Mouse (Mus musculus) E14TG2a.4 (cell line): ENCODE data around the gene Tatdn3.
A peak's percentile ranks its signal among the peaks of the same experiment; 100 is the strongest.

Source experiments
- H3K27me3 ChIP-seq: 2 replicates; pipeline ENCODE4 v1.6.1; 2014; ENCODE audit warnings: low read length, control low read depth; ENCODE audit not compliant: insufficient read depth
- H3K36me3 ChIP-seq: 2 replicates; pipeline ENCODE4 v1.6.1; 2014; ENCODE audit warnings: low read length, control low read depth; ENCODE audit not compliant: insufficient read depth
- H3K4me1 ChIP-seq: replicated peaks from 2 replicates; pipeline ENCODE4 v1.6.1; 2014; ENCODE audit warnings: low read depth, low read length, control low read depth
- H3K4me3 ChIP-seq: replicated peaks from 2 replicates; pipeline ENCODE4 v1.5.1; 2014; ENCODE audit warnings: mild to moderate bottlenecking, low read length
- H3K9me3 ChIP-seq: 2 replicates; pipeline ENCODE4 v1.6.1; 2014; ENCODE audit warnings: low read length, control low read depth
- CTCF ChIP-seq: conservative IDR thresholded peaks from 2 replicates; pipeline ENCODE4 v1.5.1; 2014; ENCODE audit warnings: low read length
- NANOG ChIP-seq: IDR thresholded peaks from 2 replicates; pipeline ENCODE4 v1.6.1; 2014; ENCODE audit warnings: borderline replicate concordance, low read length, mixed read lengths
- POU5F1 ChIP-seq: IDR thresholded peaks from 2 replicates; pipeline ENCODE4 v1.6.1; 2014; ENCODE audit warnings: low read length, borderline replicate concordance

Gene Tatdn3

DNA sequence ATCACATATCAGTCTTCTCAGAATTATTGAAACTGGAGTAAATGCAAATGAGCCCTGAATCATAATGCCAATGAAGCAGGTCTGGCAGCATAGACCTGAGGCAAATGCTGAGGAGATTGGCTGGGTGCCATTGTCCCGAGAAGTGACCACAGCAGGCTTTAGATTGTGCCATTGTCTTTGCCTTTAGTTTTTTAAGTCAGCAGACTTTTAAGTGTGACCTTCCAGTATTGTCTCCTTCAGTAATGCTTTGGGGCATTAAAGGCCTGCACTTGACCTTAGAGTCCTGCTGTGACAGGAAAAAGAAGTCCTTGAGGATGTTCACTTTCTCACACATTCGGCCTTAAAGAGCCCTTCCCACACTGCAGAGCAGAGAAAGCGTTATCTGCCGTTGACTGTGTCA, 7.5 kb upstream of the Tatdn3 start:
- peaks cover 70% of the 10 kb centered on the region for H3K9me3 ChIP-seq
- H3K4me1 ChIP-seq: peaks cover 44% of the 10 kb centered on the region
- no peak for TF ChIP-seq POU5F1
- peak; percentile 77 for TF ChIP-seq NANOG
- no peak for TF ChIP-seq CTCF
- H3K4me3 ChIP-seq: no peak overlapping the region
- no peaks in the 10 kb centered on the region for H3K27me3 ChIP-seq
- peaks cover 100% of the 10 kb centered on the region for H3K36me3 ChIP-seq

DNA sequence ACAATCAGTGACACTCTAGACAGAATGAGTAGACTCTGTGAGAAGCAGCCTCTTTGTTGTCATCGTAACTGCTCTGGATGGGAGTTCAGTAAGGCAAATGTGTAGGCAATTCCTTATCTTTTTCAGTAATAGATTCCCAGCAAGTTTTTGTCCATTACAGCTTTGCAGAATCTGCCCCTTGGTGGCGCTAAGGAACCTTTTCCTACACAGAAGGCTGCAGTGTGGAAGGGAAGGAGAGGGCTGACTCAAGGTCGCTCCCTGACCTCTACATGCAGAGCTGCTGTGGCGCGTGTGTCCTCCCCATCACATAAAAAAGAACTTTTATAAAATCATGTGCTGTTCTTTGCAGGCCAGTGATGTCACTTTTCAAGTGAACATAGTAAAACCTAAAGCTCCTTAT, 5.6 kb upstream of the Tatdn3 start:
- no peak for TF ChIP-seq NANOG
- no peak for TF ChIP-seq POU5F1
- peak; percentile 16; the same call in 1 of the 2 replicates for TF ChIP-seq CTCF
- H3K4me1 ChIP-seq: peaks cover 60% of the 10 kb centered on the region
- peaks cover 90% of the 10 kb centered on the region for H3K36me3 ChIP-seq
- peaks cover 52% of the 10 kb centered on the region for H3K9me3 ChIP-seq
- H3K4me3 ChIP-seq: no peak overlapping the region
- no peaks in the 10 kb centered on the region for H3K27me3 ChIP-seq

DNA sequence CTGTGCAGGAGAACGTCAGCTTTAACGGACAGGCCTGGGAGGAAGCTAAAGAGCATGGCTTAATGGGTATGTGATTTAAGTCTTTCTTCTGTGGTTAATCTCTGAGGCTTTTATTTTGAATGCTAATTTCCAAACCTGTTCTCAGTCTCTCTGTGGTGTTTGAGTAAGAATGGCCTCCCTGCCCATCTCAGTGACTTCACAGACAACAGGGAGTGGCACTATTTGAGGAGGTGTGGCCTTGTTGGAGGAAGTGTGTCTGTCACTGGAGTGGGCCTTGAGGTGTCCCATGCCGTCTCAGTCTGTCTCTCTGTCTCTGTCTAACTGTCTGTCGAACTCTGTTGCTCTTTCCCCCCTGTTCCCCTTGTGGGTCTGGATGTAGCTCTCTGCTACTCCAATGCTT, 2.5 kb upstream of the Tatdn3 start:
- peaks cover 61% of the 10 kb centered on the region for H3K4me1 ChIP-seq
- no peaks in the 10 kb centered on the region for H3K27me3 ChIP-seq
- TF ChIP-seq NANOG: peak; percentile 62; the same call in 1 of the 2 replicates
- no peak for TF ChIP-seq POU5F1
- no peak for TF ChIP-seq CTCF
- peaks cover 58% of the 10 kb centered on the region for H3K36me3 ChIP-seq
- H3K9me3 ChIP-seq: peaks cover 20% of the 10 kb centered on the region
- H3K4me3 ChIP-seq: peak overlapping the region; percentile 45

DNA sequence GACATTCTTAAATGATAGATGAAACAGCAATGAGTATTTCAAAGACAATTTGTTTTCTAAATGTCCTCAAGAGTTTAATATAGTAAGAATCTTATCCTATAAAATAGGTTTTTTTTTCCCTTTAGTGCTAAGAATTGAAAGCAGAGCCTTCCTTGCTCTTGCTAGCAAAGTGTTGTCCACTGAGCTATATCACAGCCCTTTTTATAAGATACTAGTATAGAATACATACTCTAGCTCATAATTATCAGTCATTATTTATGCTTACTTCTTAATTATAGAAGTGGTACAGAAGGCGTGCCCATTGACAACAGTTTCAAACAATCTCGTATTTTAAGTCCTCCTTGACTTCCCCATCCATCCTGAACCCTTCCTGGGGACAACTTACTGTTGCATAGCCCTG, 1.8 kb upstream of the Tatdn3 start:
- TF ChIP-seq POU5F1 (no peak), NANOG (no peak), CTCF (no peak)
- Histone ChIP-seq H3K9me3 (peaks cover 14% of the 10 kb centered on the region), H3K4me3 (peak overlapping the region; percentile 98), H3K36me3 (peaks cover 52% of the 10 kb centered on the region), H3K4me1 (peaks cover 55% of the 10 kb centered on the region), H3K27me3 (no peaks in the 10 kb centered on the region)

DNA sequence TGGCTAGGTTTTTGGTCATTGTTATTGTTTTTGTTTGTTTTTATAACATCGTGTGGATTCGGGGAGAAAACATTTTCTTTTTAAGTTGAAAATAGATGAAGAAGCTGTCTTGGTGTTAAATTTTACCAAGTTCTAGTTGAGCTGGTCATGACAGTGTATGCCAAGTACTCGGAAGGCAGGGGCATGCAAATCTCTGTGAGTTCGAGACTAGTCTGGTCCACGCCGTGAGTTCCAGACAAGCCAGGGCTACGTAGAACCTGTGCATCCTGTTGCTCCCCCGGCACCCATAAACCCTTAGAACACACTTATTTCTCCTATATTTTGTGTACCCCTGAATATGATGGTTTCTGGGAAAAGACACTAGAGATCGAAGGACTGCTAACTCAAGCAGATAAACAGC, 968 bp upstream of the Tatdn3 start:
- peaks cover 47% of the 10 kb centered on the region for H3K4me1 ChIP-seq

DNA sequence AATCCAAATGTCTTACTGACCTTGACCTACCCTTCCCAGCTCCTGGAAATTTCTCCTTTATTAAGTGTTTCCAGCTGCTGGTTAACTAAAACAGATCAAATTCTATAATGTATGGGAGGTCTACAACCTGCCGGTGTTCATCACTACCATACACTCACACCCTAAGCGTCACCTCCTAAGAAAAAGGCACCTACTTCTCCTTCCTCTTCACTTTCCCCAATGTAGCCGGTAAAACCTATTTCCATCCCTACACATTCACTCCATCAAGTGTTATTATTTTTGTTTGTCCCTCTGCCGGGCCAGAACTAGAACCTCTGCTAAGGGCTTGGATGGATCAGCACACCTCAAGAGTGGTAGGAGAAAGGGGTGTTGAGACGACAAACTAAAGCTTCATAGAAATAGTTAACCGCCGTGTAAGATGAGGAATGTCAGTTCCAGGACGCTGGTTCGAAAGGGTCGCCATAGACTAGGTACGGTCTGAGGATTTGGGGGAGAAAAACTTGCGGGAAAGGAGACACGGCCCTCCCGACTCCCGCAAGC, 421 bp downstream of the Tatdn3 start:
- Histone ChIP-seq H3K4me3 (peak overlapping the region; percentile 98), H3K4me1 (peaks cover 40% of the 10 kb centered on the region), H3K36me3 (peaks cover 32% of the 10 kb centered on the region), H3K9me3 (no peaks in the 10 kb centered on the region), H3K27me3 (no peaks in the 10 kb centered on the region)
- TF ChIP-seq NANOG (no peak), CTCF (no peak), POU5F1 (no peak)

More for the DNA sequence above, 968 bp upstream of the Tatdn3 start:
- TF ChIP-seq CTCF (no peak), POU5F1 (no peak), NANOG (no peak)
- H3K4me3 ChIP-seq: peak overlapping the region; percentile 98
- H3K27me3 ChIP-seq: no peaks in the 10 kb centered on the region
- peaks cover 6% of the 10 kb centered on the region for H3K9me3 ChIP-seq
- peaks cover 44% of the 10 kb centered on the region for H3K36me3 ChIP-seq

DNA sequence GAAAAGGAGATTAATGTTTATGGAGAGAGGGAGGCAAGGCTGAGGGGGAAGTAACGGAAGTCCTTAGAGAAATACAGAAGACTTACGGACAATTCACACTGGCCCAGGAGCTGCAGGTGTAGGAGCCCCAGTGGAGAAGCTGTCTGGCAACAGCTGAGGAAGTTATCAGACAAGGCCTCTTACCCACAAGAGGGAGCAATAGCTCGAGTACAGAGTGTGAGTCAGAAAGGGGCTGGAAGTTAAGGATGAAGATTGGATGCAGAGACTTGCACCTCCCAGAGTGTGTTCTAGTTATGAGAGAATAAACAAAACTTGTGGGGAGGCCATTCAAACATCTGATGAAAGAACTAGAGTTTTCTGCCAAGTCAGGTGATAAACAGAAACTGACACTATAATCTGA, 5.3 kb downstream of the Tatdn3 start:
- H3K4me1 ChIP-seq: peaks cover 19% of the 10 kb centered on the region
- no peak for TF ChIP-seq CTCF
- TF ChIP-seq POU5F1: no peak
- TF ChIP-seq NANOG: no peak
- H3K36me3 ChIP-seq: 0 out of 2 replicates have a peak, but pooled peaks cover 3% of the 10 kb centered on the region
- H3K27me3 ChIP-seq: no peaks in the 10 kb centered on the region
- no peaks in the 10 kb centered on the region for H3K9me3 ChIP-seq
- no peak overlapping the region for H3K4me3 ChIP-seq

DNA sequence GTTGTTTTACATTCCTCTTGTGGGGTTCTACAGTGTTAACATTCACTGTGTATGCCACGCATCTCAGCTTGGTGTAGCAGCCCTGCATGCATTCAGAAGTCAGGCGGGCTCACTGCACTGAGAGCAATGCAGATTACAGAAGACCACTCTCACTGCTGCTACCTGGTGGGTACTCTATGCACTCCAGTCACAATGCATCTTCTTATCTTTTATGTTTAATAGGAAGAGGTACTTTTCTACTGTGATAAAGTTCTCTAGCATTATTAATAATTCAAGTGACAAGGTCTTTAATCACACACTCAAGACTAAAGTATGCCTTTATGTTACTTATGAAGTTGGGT, 7.2 kb downstream of the Tatdn3 start:
- 0 out of 2 replicates have a peak, but pooled peaks cover 3% of the 10 kb centered on the region for H3K36me3 ChIP-seq
- H3K9me3 ChIP-seq: no peaks in the 10 kb centered on the region
- TF ChIP-seq CTCF (peak; percentile 13; the same call in 1 of the 2 replicates), POU5F1 (no peak), NANOG (no peak)
- no peak overlapping the region for H3K4me3 ChIP-seq
- H3K27me3 ChIP-seq: no peaks in the 10 kb centered on the region
- peaks cover 10% of the 10 kb centered on the region for H3K4me1 ChIP-seq

DNA sequence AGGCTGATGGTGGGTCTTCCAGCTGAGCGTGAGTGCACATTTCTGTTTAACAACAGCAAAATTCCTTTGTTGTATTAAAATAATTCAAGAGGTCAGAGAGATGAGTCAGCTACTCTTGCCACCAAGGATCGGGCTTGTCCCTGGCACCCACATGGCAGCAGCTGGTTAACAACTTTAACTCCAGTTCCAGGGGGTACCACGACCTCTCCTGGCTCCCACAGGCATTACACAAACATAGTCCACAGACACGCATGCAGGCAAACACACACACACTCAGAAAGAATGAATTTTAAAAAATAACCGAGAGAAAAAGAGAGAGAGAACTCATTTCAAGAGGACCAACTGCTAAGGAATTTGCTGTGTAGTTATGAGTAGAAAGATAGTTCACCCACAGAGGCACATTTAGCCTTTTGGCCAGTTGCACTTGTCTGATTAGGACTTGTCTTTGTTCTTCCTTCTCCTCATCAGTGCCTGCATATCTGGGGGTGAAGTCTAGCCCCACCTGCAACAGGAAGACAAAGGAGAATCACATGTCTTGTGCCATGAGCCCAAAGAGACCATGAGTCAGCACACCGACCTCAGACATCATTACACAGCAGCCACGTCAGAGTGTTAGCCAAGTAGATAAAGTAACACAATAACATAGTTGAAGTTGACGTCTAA, 7.7 kb downstream of the Tatdn3 start:
- H3K4me3 ChIP-seq: no peak overlapping the region
- H3K4me1 ChIP-seq: peaks cover 10% of the 10 kb centered on the region
- H3K36me3 ChIP-seq: 0 out of 2 replicates have a peak, but pooled peaks cover 3% of the 10 kb centered on the region
- H3K9me3 ChIP-seq: no peaks in the 10 kb centered on the region
- H3K27me3 ChIP-seq: no peaks in the 10 kb centered on the region
- TF ChIP-seq CTCF (peak; percentile 30), POU5F1 (no peak)
